Mouse (Mus musculus): ENCODE data around the gene Rab33b. TPM values are rescaled to one million over a fixed set of nuclear protein-coding genes. Genes with fewer than 3 reads are reported as not detected.

The Rab33b gene
- total RNA-seq, 2 experiments from 2014 or later = 2.9 to 5.4 TPM

DNA sequence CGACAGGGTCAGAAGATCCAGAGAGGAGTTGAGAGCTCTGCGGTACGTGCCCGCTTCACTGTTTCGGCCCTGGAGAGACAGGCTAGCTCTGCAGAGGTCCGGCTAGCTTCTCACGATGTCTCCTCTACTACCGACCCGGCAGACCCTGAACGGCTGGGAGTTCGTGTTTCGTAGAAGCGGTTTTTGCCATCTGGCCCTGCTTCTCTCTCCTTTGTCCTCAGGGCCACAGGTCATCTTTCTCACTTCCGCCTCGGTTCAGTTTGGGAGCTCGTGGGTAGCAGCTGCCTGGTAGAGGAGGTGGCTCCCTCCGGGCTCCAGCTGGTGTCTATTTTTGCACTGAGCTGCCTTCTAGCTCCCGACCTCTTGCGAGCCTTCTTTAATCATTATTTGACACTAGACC is 21.7 kb downstream of the Rab33b start:
- ATAC-seq (replicated peaks; ENCODE audit: low FRiP score, poor library complexity, severe bottlenecking) = no peak

DNA sequence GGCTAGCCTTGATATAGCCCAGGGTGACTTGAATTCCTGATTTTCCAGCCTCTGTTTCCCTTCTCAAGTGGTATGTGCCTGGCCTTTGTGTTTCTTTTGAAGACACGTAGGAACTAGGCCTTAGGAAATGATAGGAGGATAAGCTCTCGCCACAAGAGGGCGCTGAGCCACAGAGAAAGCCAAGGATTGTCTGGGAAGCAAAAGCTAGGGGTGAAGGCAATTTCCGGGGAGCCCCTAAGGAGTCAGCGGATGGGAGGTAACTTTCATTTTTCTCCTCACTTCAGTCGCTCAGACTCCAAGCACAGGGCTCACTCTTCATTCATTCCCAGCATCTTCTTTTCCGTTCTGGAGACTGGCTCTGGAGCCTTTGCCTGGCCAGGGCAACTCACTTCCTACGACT is 27.2 kb downstream of the Rab33b start:
- ATAC-seq (replicated peaks; ENCODE audit: low FRiP score, poor library complexity, severe bottlenecking) = peak; percentile 59; the same call in 1 of the 2 replicates

- no peak for ATAC-seq (replicated peaks; ENCODE audit: low FRiP score, poor library complexity, severe bottlenecking)
Measured at GRCm38 (mm10) chr3:51511983-51512382, 28.3 kb downstream of the Rab33b start.

GRCm38 (mm10) chr3:51517467-51517866 is 33.7 kb downstream of the Rab33b start:
- ATAC-seq (replicated peaks; ENCODE audit: low FRiP score, poor library complexity, severe bottlenecking) = no peak

DNA sequence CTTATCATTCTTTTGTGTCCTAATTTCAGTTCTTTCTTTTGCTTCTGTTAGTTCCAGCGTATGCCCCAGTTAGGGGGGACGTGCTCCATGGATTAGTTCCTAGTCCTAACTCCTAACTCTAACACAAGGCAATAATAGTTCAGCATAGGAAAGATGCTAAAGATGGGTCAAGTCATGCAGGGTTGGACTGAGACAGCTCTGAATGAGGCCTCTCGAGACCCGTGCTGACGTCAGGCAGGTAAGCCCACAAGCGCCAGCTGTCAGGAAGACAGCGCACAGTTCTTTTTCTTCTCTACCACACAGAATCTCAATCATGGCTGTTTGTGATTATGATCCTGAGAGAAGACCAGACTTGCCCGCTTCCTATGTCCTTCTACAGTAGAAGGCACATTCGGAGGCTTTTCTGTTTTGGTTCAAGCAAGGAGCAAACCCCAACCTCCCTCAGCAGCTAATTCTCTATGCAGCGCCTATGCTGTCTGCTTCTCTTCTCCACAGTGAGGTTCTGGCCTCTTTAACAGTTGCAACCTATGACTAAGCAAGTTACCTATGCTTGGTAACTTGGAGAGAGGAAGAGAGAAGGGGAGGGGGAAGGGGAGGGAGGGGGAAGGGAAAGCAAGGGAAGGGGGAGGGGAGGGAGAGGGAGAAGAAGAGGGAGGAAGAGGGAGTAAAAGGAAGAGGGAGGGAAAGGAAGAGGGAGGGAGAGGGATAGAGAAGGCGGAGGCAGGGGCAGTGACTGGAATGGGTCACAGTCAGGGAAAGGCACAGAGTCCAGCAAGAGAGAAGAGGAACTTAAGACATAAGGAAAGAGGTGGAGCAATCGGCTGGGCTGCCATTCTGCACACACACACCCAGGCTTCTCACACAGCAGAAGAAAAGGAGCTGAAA is 34.4 kb downstream of the Rab33b start:
- no peak for ATAC-seq (replicated peaks; ENCODE audit: low FRiP score, poor library complexity, severe bottlenecking)

DNA sequence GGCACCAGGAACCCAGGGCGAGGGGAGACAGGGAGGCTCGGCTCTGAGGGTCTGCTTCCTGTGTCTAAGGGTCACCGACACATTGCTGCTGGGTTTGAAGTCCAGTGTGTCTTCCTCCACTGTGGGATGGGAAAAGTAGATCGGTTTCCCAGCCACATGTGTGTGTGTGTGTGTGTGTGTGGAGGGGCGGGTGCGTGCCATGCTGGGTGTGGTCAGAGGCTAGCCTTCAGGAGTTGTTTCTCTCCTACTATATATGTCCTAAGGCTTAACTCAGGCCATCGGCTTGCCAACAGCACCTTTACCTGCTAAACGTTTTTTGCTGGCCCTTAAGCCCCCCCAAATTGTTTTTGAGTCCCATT is 35.0 kb downstream of the Rab33b start:
- ATAC-seq (replicated peaks; ENCODE audit: low FRiP score, poor library complexity, severe bottlenecking) = no peak

DNA sequence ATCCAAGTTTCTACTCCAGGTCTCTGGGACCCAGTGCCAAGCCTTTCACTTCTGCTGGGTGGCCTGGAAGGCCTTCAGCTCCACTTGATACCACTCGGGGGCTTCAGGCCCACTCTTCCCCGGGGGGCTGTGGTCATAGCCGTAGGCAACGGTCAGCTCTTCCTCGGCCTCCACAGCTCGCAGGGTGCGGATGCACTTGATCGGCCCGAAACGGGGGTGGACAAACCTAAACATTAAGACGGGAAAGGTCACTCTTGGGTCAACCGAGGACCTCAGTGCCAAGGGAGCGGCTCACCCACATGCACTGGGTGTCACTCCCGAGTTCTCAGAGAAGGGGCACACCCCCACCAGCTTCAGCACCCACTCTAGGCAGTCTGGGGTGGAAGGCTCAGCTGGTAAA is 37.5 kb downstream of the Rab33b start:
- no peak for ATAC-seq (replicated peaks; ENCODE audit: low FRiP score, poor library complexity, severe bottlenecking)

GRCm38 (mm10) chr3:51525186-51525785 is 41.6 kb downstream of the Rab33b start:
- no peak for ATAC-seq (replicated peaks; ENCODE audit: low FRiP score, poor library complexity, severe bottlenecking)

- ATAC-seq (replicated peaks; ENCODE audit: low FRiP score, poor library complexity, severe bottlenecking) = no peak
Measured at GRCm38 (mm10) chr3:51526891-51527290, 43.2 kb downstream of the Rab33b start.

- ATAC-seq (replicated peaks; ENCODE audit: low FRiP score, poor library complexity, severe bottlenecking) = no peak
Measured at GRCm38 (mm10) chr3:51531473-51532281, 48.0 kb downstream of the Rab33b start.

GRCm38 (mm10) chr3:51532282-51532620 is 48.5 kb downstream of the Rab33b start:
- no peak for ATAC-seq (replicated peaks; ENCODE audit: low FRiP score, poor library complexity, severe bottlenecking)

- ATAC-seq (replicated peaks; ENCODE audit: low FRiP score, poor library complexity, severe bottlenecking) = no peak
Measured at GRCm38 (mm10) chr3:51533573-51533972, 49.9 kb downstream of the Rab33b start.

DNA sequence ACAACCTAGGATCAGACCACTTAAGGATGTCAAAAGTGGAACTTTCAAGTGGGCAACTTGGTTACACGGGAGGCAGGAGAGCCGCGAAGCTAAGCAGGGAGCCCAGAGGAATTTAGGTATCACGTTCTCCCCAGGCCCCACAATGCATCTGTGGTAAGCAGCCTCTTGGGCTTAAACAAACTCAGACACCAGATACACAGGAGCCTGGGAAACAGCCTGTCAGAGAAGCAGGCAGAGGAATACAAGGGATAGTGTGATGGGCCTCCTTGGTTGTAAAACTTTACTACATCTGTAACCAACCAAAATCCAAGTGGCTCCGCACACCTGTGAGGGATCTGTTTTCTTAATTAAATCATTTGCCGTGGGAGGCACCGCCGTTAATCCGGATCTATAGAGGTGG is 50.3 kb downstream of the Rab33b start:
- no peak for ATAC-seq (replicated peaks; ENCODE audit: low FRiP score, poor library complexity, severe bottlenecking)

- peak; percentile 74 for ATAC-seq (replicated peaks; ENCODE audit: low FRiP score, poor library complexity, severe bottlenecking)
Measured at GRCm38 (mm10) chr3:51539567-51540408, 56.1 kb downstream of the Rab33b start.

DNA sequence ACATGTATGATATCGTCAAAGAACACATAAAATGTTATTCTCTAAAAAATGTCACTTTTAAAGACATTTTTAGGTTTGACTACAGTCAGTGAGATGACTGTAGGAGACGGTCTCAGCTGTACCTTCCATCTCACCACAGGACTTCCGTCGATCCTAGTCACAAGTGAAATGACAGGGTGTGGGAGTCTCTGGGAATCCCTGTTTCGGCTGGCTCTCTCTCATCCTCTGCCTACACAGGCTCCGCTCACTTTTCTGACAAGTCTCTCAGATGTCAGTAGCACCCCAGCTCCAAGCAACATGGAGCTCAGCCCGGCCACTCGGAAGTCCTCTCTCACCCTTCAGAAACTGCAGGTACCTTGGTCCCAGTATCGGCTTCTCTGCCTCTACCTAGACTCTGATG is 56.9 kb downstream of the Rab33b start:
- ATAC-seq (replicated peaks; ENCODE audit: low FRiP score, poor library complexity, severe bottlenecking) = no peak

DNA sequence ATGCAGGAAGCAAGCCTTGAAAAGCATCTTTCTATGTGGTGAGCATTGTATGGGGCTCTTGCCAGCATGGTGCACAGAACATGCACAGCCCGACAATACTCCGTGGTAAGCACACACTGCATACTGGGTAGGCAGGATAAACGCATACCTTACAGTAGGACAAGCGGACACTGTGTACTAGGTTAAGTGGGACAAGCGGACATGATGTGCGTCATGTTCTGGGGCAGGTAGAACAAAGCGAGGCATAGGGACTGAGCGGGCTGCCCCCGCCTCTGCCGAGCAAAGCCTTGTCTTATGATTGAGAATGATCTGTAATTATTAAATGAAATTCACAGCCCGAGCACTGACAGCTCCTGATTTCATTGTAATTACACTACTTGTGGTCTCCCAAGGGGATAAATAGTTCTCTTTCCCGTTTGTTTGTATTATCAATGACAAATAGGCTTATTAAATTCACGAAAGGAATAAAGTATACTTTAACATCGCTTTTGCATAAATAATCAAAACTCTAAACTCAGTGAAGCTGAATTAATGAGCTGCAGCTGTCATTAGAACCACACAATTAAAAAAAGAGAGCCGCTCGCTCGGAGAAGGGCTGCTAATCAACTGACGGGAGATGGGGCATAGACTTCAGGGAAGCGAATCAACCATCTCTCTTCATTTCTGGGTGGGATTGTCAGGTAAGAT is 60.9 kb downstream of the Rab33b start:
- ATAC-seq (replicated peaks; ENCODE audit: low FRiP score, poor library complexity, severe bottlenecking) = no peak
